ENCODE assay signal across 9 mouse cellular contexts in the genomic region with DNA sequence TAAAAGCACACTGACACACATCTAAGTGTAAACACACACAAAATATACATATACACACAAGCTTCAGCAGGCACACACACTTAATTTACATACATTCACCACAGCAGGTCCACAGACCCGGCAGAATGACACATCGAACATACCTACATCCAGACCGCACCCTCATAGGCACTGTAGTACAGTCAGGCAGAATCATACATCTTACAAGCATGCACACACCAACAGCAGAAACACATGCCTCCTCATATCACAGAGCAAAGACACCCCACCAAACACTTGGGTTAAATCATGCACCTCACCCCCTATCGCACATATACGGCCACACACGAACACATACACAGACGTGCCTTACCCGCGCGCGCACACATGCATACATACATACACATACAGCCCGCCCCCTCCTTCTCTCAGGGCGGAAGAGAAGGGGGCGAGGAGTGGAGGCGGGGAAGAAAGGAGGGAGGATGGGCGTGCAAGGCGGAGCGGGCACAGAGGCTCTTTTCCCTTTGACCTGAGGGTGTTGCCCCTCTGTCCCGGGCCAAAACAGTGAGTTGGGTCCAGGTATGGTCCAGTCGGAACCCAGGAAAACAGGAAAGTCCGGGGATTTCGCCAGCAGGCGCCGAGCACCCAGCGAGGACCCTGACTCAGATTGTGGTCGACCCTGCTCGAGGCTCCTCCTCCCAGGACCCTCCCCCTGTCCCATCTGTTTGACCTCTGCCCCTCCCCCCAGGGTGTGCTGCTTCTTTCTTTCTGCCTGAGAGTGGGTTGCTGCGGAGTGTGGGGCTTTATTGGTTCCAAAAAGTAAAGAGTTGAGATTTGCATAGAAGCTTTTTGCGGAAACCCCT. TPM values are rescaled to one million over a fixed set of nuclear protein-coding genes. Genes with fewer than 3 reads are reported as not detected.
DNase-seq lines count a peak whose midpoint lies in the region; ATAC-seq and TF ChIP-seq lines count a peak whose summit lies in the region.
"Had no signal": no experiment of that assay in that cellular context is flagged by ENCODE, and none has a peak within 500 bp of the region (broad histone marks: within the 10 kb centered on the region; RNA-seq: fewer than 3 reads in every experiment).

No protein-coding gene starts in this region.

- no peak for ATAC-seq in lung, postnatal 0 days
- no peak for ATAC-seq in liver, embryonic 16.5 days (ENCODE audit: low read depth)
- ATAC-seq in CD4-positive, CD25-positive, alpha-beta regulatory T cell, adult 4 months, result no peak

- TF ChIP-seq EP300 in lung, postnatal 0 days (IDR thresholded peaks at IDR 0.05), result no peak

- no peaks in the 10 kb centered on the region for H3K36me3 ChIP-seq in lung, postnatal 0 days (ENCODE audit: insufficient read depth, low read length)
- H3K36me3 ChIP-seq in hindbrain, embryonic 10.5 days, result no peaks in the 10 kb centered on the region
- no peaks in the 10 kb centered on the region for H3K36me3 ChIP-seq in liver, embryonic 16.5 days (ENCODE audit: control insufficient read depth, insufficient read depth)

- 26% methylated on average over 19 of the region's 29 CpGs for WGBS in lung, postnatal 0 days
- WGBS in hindbrain, embryonic 10.5 days, result 26% methylated on average over 28 of the region's 29 CpGs
- 22% methylated on average over 27 of the region's 29 CpGs for WGBS in liver, embryonic 16.5 days (ENCODE audit: insufficient replicate concordance)

- no peak for DNase-seq in lung, postnatal 0 days (ENCODE audit: low spot score)
- DNase-seq in lung, postnatal 36 days, result no peak
- DNase-seq in hindbrain, embryonic 10.5 days (ENCODE audit: low spot score), result peak; percentile 67
- DNase-seq in ovary, adult 18-20 months (ENCODE audit: low spot score), result no peak
- DNase-seq in layer of hippocampus, postnatal 14 days (ENCODE audit: low spot score in 2 of 2), result no peak
- no peak for DNase-seq in right cerebral cortex, postnatal 4 days

- no peak overlapping the region; the same call in 1 of the 2 replicates for H3K4me3 ChIP-seq in lung, postnatal 0 days (ENCODE audit: low read depth, low read length)
- peak overlapping the region; percentile 51 for H3K4me3 ChIP-seq in hindbrain, embryonic 10.5 days
- peak overlapping the region; percentile 33 for H3K4me3 ChIP-seq in liver, embryonic 16.5 days (ENCODE audit: low read depth, low read length)

- no peaks in the 10 kb centered on the region for H3K4me1 ChIP-seq in lung, postnatal 0 days (ENCODE audit: insufficient read depth, low read depth, low read length)
- H3K4me1 ChIP-seq in hindbrain, embryonic 10.5 days (replicated peaks), result no peaks in the 10 kb centered on the region
- H3K4me1 ChIP-seq in liver, embryonic 16.5 days (ENCODE audit: control insufficient read depth, low read depth, low read length), result no peaks in the 10 kb centered on the region

- H3K9ac ChIP-seq in lung, postnatal 0 days (replicated peaks; ENCODE audit: low read depth), result no peak overlapping the region
- no peak overlapping the region for H3K9ac ChIP-seq in liver, embryonic 16.5 days (ENCODE audit: low read depth, low read length)

- no peaks in the 10 kb centered on the region for H3K27me3 ChIP-seq in lung, postnatal 0 days (replicated peaks; ENCODE audit: insufficient read depth, low read length)
- H3K27me3 ChIP-seq in hindbrain, embryonic 10.5 days (ENCODE audit: insufficient read depth, poor library complexity, severe bottlenecking), result peaks cover 32% of the 10 kb centered on the region; the same call in 1 of the 2 replicates
- H3K27me3 ChIP-seq in liver, embryonic 16.5 days (ENCODE audit: control insufficient read depth, insufficient read depth, low read depth, low read length), result no peaks in the 10 kb centered on the region

- TF ChIP-seq CTCF in lung, postnatal 0 days (IDR thresholded peaks at IDR 0.05), result no peak

- H3K4me2 ChIP-seq in lung, postnatal 0 days (replicated peaks; ENCODE audit: low read depth, low read length), result peak overlapping the region; percentile 51
- peak overlapping the region; percentile 39 for H3K4me2 ChIP-seq in liver, embryonic 16.5 days (ENCODE audit: low read depth, low read length)

- H3K9me3 ChIP-seq in lung, postnatal 0 days (ENCODE audit: low read length), result no peaks in the 10 kb centered on the region
- H3K9me3 ChIP-seq in hindbrain, embryonic 10.5 days, result no peaks in the 10 kb centered on the region
- no peaks in the 10 kb centered on the region for H3K9me3 ChIP-seq in liver, embryonic 16.5 days (replicated peaks; ENCODE audit: control insufficient read depth, low read length)

- H3K27ac ChIP-seq in lung, postnatal 0 days (ENCODE audit: low read length), result no peak overlapping the region
- H3K27ac ChIP-seq in hindbrain, embryonic 10.5 days, result peak overlapping the region; percentile 83
- H3K27ac ChIP-seq in liver, embryonic 16.5 days (ENCODE audit: low read length), result no peak overlapping the region

RNA-seq across cellular contexts. Expression of gene Arhgap36, which starts 16.4 kb away (rescaled TPM):
- polyA plus RNA-seq in lung, postnatal 0 days (2015; fragmentation: Nextera tagmentation; extraction: Ambion mirVana), result 0.11 and 0.16 TPM in 2 replicates
- polyA plus RNA-seq in hindbrain, embryonic 10.5 days (2016; fragmentation: Nextera tagmentation; extraction: Ambion mirVana), result 1.8 and 4.0 TPM in 2 replicates
- polyA plus RNA-seq in liver, embryonic 16.5 days (2015; fragmentation: Nextera tagmentation; extraction: Ambion mirVana), result 3.1 and 6.0 TPM in 2 replicates
- 1 to 10 TPM; 2.7 to 3.0 TPM for total RNA-seq in layer of hippocampus, postnatal 14 days (2021)
- not detected for polyA plus RNA-seq in CD4-positive, CD25-positive, alpha-beta regulatory T cell, adult 4 months (2017; shearing (Covaris generic))
- total RNA-seq: megakaryocyte progenitor cell, adult 5-6 weeks had no signal
